Mouse (Mus musculus): ENCODE measurements around the gene Apoc1.

Gene Apoc1

GRCm38 (mm10) chr7:19685374-19685773 lies 7.1 kb downstream of the Apoc1 start:
- DNase-seq (ENCODE audit: low spot score) = no peak

GRCm38 (mm10) chr7:19683771-19684201 lies 8.7 kb downstream of the Apoc1 start:
- DNase-seq (ENCODE audit: low spot score) = no peak

- no peak for DNase-seq (ENCODE audit: low spot score)
Observed at GRCm38 (mm10) chr7:19682979-19683378, 9.5 kb downstream of the Apoc1 start.

- DNase-seq (ENCODE audit: low spot score) = no peak
Observed at GRCm38 (mm10) chr7:19681202-19681694, 11.2 kb downstream of the Apoc1 start, which contains the start of the genes Gm44805 and Apoc4. Gene Gm44805, minus strand, starts transcription at chr7:19681423. Gene Apoc4, minus strand, starts transcription at chr7:19681479.

GRCm38 (mm10) chr7:19680702-19681101 lies 11.8 kb downstream of the Apoc1 start:
- no peak for DNase-seq (ENCODE audit: low spot score)

- no peak for DNase-seq (ENCODE audit: low spot score)
Observed at GRCm38 (mm10) chr7:19678901-19679300, 13.6 kb downstream of the Apoc1 start.

GRCm38 (mm10) chr7:19677872-19678271 lies 14.6 kb downstream of the Apoc1 start, which contains the start of gene Apoc2:
Gene Apoc2, minus strand, starts transcription at chr7:19677941.
- no peak for DNase-seq (ENCODE audit: low spot score)

- no peak for DNase-seq (ENCODE audit: low spot score)
Observed at GRCm38 (mm10) chr7:19676662-19677061, 15.8 kb downstream of the Apoc1 start.

GRCm38 (mm10) chr7:19675824-19676223 lies 16.6 kb downstream of the Apoc1 start:
- no peak for DNase-seq (ENCODE audit: low spot score)

GRCm38 (mm10) chr7:19673083-19673699 lies 19.3 kb downstream of the Apoc1 start:
- DNase-seq (ENCODE audit: low spot score) = no peak

- DNase-seq (ENCODE audit: low spot score) = no peak
Observed at GRCm38 (mm10) chr7:19671511-19671910, 20.9 kb downstream of the Apoc1 start.

GRCm38 (mm10) chr7:19668947-19669721 lies 23.3 kb downstream of the Apoc1 start:
- DNase-seq (ENCODE audit: low spot score) = peak; percentile 96

GRCm38 (mm10) chr7:19667434-19667833 lies 25.0 kb downstream of the Apoc1 start:
- DNase-seq (ENCODE audit: low spot score) = no peak

- DNase-seq (ENCODE audit: low spot score) = no peak
Observed at GRCm38 (mm10) chr7:19666750-19667149, 25.7 kb downstream of the Apoc1 start.

GRCm38 (mm10) chr7:19664955-19665841 lies 27.3 kb downstream of the Apoc1 start, which contains the start of gene Clptm1:
Gene Clptm1, minus strand, starts transcription at chr7:19665033.
- peak; percentile 99 for DNase-seq (ENCODE audit: low spot score)

GRCm38 (mm10) chr7:19664455-19664954 lies 28.0 kb downstream of the Apoc1 start:
- no peak for DNase-seq (ENCODE audit: low spot score)

GRCm38 (mm10) chr7:19663940-19664339 lies 28.5 kb downstream of the Apoc1 start:
- DNase-seq (ENCODE audit: low spot score) = no peak

GRCm38 (mm10) chr7:19652614-19653013 lies 39.8 kb downstream of the Apoc1 start:
- no peak for DNase-seq (ENCODE audit: low spot score)

- DNase-seq (ENCODE audit: low spot score) = no peak
Observed at GRCm38 (mm10) chr7:19651063-19651786, 41.2 kb downstream of the Apoc1 start.

GRCm38 (mm10) chr7:19641223-19641622 lies 51.2 kb downstream of the Apoc1 start:
- DNase-seq (ENCODE audit: low spot score) = no peak

Measured in embryo, embryonic 10 days (tissue).